Comparison of ENCODE assay signal across 15 mouse cellular contexts in the genomic region with DNA sequence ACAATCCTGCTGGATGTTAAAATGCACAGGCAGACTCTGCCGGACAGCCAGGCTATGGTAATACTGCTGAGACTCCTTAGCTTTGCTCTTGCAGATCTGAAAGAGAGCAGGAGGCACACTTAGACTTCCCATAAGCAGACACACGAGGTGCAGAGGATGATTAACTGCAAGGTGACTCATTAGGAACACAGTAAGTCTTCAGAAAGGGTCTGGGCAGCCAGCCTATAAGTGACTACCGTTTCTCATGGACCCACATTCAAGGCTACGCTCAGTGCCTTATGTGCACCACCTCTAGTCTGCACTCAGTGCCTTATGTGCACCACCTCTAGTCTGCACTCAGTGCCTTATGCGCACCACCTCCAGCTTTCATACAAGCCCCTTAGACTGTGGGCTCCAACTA.
"Had no signal": no experiment of that assay in that cellular context is flagged by ENCODE, and none has a peak within 500 bp of the region (broad histone marks: within the 10 kb centered on the region; RNA-seq: fewer than 3 reads in every experiment).

No protein-coding gene starts in this region.

- H3K27me3 ChIP-seq: limb, embryonic 13.5 days; neural tube, embryonic 13.5 days; stomach, embryonic 15.5 days had no signal

- H3K36me3 ChIP-seq: midbrain, embryonic 12.5 days had no signal

- ATAC-seq: midbrain, embryonic 16.5 days had no signal

- H3K4me3 ChIP-seq: layer of hippocampus, adult 2 months; limb, embryonic 13.5 days; midbrain, embryonic 12.5 days; neural tube, embryonic 13.5 days; stomach, embryonic 15.5 days had no signal

- H3K27ac ChIP-seq: kidney, postnatal 0 days; layer of hippocampus, adult 2 months; limb, embryonic 13.5 days; liver, embryonic 14.5 days; midbrain, embryonic 12.5 days; neural tube, embryonic 13.5 days; stomach, embryonic 15.5 days had no signal

- DNase-seq: kidney, postnatal 4 days; left cerebral cortex, postnatal 4 days; lung, adult 18-20 months; retina, postnatal 1 day; right cerebral cortex, postnatal 14 days; thymus, adult 2 months; thymus, postnatal 25 days had no signal

- H3K9ac ChIP-seq: limb, embryonic 13.5 days; liver, embryonic 14.5 days; midbrain, embryonic 12.5 days; neural tube, embryonic 13.5 days; stomach, embryonic 15.5 days had no signal

- H3K4me1 ChIP-seq: midbrain, embryonic 12.5 days; neural tube, embryonic 13.5 days; stomach, embryonic 15.5 days had no signal

- H3K9me3 ChIP-seq: midbrain, embryonic 12.5 days; neural tube, embryonic 13.5 days; stomach, embryonic 15.5 days had no signal
